Mouse (Mus musculus) limb, embryonic 14.5 days (tissue): Measurements from ENCODE around the gene Slc4a1. TPM values are rescaled to one million over a fixed set of nuclear protein-coding genes. Genes with fewer than 3 reads are reported as not detected.

Experiments
- ATAC-seq: fragments of 200-750 bp; cut with Nextera tagmentation; 2 replicates; pipeline ENCODE4 v1.8.0; 2017; ENCODE audit warnings: low read depth, moderate number of reproducible peaks, moderate TSS enrichment; ENCODE audit not compliant: low FRiP score
- DNase-seq: peaks from one replicate; pipeline ENCODE4 v3.0.0-alpha.2; 2015; ENCODE audit warnings: low spot score
- H3K27ac ChIP-seq: fragments of 300-500 bp; sonication (generic); replicated peaks from 2 replicates; pipeline ENCODE4 v1.5.1; 2014; ENCODE audit warnings: low read depth, mild to moderate bottlenecking, low read length, moderate library complexity, mixed read lengths
- H3K27me3 ChIP-seq: fragments of 300-500 bp; sonication (generic); 2 replicates; pipeline ENCODE4 v1.6.1; 2014; ENCODE audit warnings: low read length, mixed read lengths; ENCODE audit not compliant: control insufficient read depth, insufficient read depth
- H3K36me3 ChIP-seq: fragments of 300-500 bp; sonication (generic); 2 replicates; pipeline ENCODE4 v1.6.1; 2014; ENCODE audit warnings: mild to moderate bottlenecking, low read length, moderate library complexity, mixed read lengths; ENCODE audit not compliant: control insufficient read depth, insufficient read depth
- H3K4me1 ChIP-seq: fragments of 300-500 bp; sonication (generic); 2 replicates; pipeline ENCODE4 v1.6.1; 2014; ENCODE audit warnings: antibody characterized with exemption, low read length, mixed read lengths; ENCODE audit not compliant: control insufficient read depth, insufficient read depth
- H3K4me2 ChIP-seq: fragments of 300-500 bp; sonication (generic); replicated peaks from 2 replicates; pipeline ENCODE4 v1.6.1; 2014; ENCODE audit warnings: low read depth, mild to moderate bottlenecking, low read length, moderate library complexity; ENCODE audit not compliant: severe bottlenecking
- H3K4me3 ChIP-seq: fragments of 300-500 bp; sonication (generic); replicated peaks from 2 replicates; pipeline ENCODE4 v1.5.1; 2014; ENCODE audit warnings: low read length
- H3K9ac ChIP-seq: fragments of 300-500 bp; sonication (generic); 2 replicates; pipeline ENCODE4 v1.6.1; 2014; ENCODE audit warnings: mild to moderate bottlenecking, low read depth, low read length, moderate library complexity; ENCODE audit not compliant: severe bottlenecking
- H3K9me3 ChIP-seq: fragments of 300-500 bp; sonication (generic); 2 replicates; pipeline ENCODE4 v1.6.1; 2016; ENCODE audit warnings: low read length; ENCODE audit not compliant: control insufficient read depth
- POLR2A ChIP-seq: fragments of 200-500 bp; IDR thresholded peaks from 2 replicates; pipeline ENCODE4 v1.8.0; 2012; ENCODE audit warnings: inconsistent platforms, mild to moderate bottlenecking, moderate library complexity, borderline replicate concordance; ENCODE audit not compliant: insufficient read depth, insufficient read length; ENCODE audit errors: extremely low read depth
- WGBS: fragments of 180-500 bp; shearing (Covaris S2); extraction: QIAGEN DNeasy Blood & Tissue Kit; methylation state at CpG from one replicate; pipeline ENCODE4 v1.1.7; 2014; 5-methylcytosine and 5-hydroxymethylcytosine counted together
- microRNA-seq: library from miRNA; unstranded; fragments of <30 nt; microRNA quantifications from one replicate; pipeline ENCODE4, GENCODE M21; 2016
- polyA plus RNA-seq, 2 experiments: library from polyadenylated mRNA; depleted of rRNA in 1 of 2; stranded (reverse) in 1 of 2; unstranded in 1 of 2; fragments of >200 nt; fragmentation: Nextera tagmentation in 1 of 2; extraction: Ambion mirVana in 1 of 2; gene quantifications; 2 replicates each; pipeline versions ENCODE4 v1.2.1 to v1.2.3; 2012 to 2014

The Slc4a1 gene
- polyA plus RNA-seq, 2 experiments: 3.5 to 6.6 TPM

- peak; percentile 48 for DNase-seq
- no peak for TF ChIP-seq POLR2A
- no peak overlapping the region for H3K27ac ChIP-seq
- no peak overlapping the region for H3K4me2 ChIP-seq
- no peak overlapping the region for H3K9ac ChIP-seq
- H3K27me3 ChIP-seq: no peaks in the 10 kb centered on the region
- H3K9me3 ChIP-seq: no peaks in the 10 kb centered on the region
- no peaks in the 10 kb centered on the region for H3K36me3 ChIP-seq
- no peak overlapping the region for H3K4me3 ChIP-seq
- peaks cover 10% of the 10 kb centered on the region; the same call in 1 of the 2 replicates for H3K4me1 ChIP-seq
- ATAC-seq: no peak
- WGBS: 45% methylated on average over 1 of the region's 1 CpGs
Observed at GRCm38 (mm10) chr11:102299839-102300238, 66.2 kb downstream of the Slc4a1 start.

Small RNAs within 50 kb of the gene (microRNA-seq; reads per million reads assigned to microRNA genes)
- gene Mir6930: not detected

Other genes with a start within 250 kb of the Slc4a1 start
- 0.06 and 0.09 TPM in 2 replicates for gene Nags, start 220.7 kb downstream of the Slc4a1 start, polyA plus RNA-seq (2012; rRNA removed)
- gene Nags, start 220.7 kb downstream of the Slc4a1 start, polyA plus RNA-seq (2014; fragmentation: Nextera tagmentation; extraction: Ambion mirVana): not detected in 2 replicates
- gene Tmem101, start 209.8 kb downstream of the Slc4a1 start, polyA plus RNA-seq (2012; rRNA removed): 37.1 and 47.9 TPM in 2 replicates
- gene Tmem101, start 209.8 kb downstream of the Slc4a1 start, polyA plus RNA-seq (2014; fragmentation: Nextera tagmentation; extraction: Ambion mirVana): 29.7 and 34.5 TPM in 2 replicates
- gene Lsm12, start 180.9 kb downstream of the Slc4a1 start, polyA plus RNA-seq (2012; rRNA removed): 38.5 and 40.0 TPM in 2 replicates
- 83.8 and 86.0 TPM in 2 replicates for gene Lsm12, start 180.9 kb downstream of the Slc4a1 start, polyA plus RNA-seq (2014; fragmentation: Nextera tagmentation; extraction: Ambion mirVana)
- gene G6pc3, start 176.6 kb downstream of the Slc4a1 start, polyA plus RNA-seq (2012; rRNA removed): 42.7 and 60.4 TPM in 2 replicates
- gene G6pc3, start 176.6 kb downstream of the Slc4a1 start, polyA plus RNA-seq (2014; fragmentation: Nextera tagmentation; extraction: Ambion mirVana): 27.6 and 33.7 TPM in 2 replicates
- gene Hdac5, start 136.0 kb downstream of the Slc4a1 start, polyA plus RNA-seq (2012; rRNA removed): 86.2 and 149 TPM in 2 replicates
- gene Hdac5, start 136.0 kb downstream of the Slc4a1 start, polyA plus RNA-seq (2014; fragmentation: Nextera tagmentation; extraction: Ambion mirVana): 46.7 and 57.4 TPM in 2 replicates
- gene BC030867, start 117.3 kb downstream of the Slc4a1 start, polyA plus RNA-seq (2012; rRNA removed): 14.2 and 15.4 TPM in 2 replicates
- 11.8 and 11.9 TPM in 2 replicates for gene BC030867, start 117.3 kb downstream of the Slc4a1 start, polyA plus RNA-seq (2014; fragmentation: Nextera tagmentation; extraction: Ambion mirVana)
- gene Asb16, start 97.5 kb downstream of the Slc4a1 start, polyA plus RNA-seq (2012; rRNA removed): 2.2 and 2.8 TPM in 2 replicates
- 0.25 and 0.48 TPM in 2 replicates for gene Asb16, start 97.5 kb downstream of the Slc4a1 start, polyA plus RNA-seq (2014; fragmentation: Nextera tagmentation; extraction: Ambion mirVana)
- gene Tmub2, start 81.3 kb downstream of the Slc4a1 start, polyA plus RNA-seq (2012; rRNA removed): 59.9 and 68.6 TPM in 2 replicates
- gene Tmub2, start 81.3 kb downstream of the Slc4a1 start, polyA plus RNA-seq (2014; fragmentation: Nextera tagmentation; extraction: Ambion mirVana): 52.6 and 53.5 TPM in 2 replicates
- 72.1 and 84.0 TPM in 2 replicates for gene Atxn7l3, start 69.6 kb downstream of the Slc4a1 start, polyA plus RNA-seq (2012; rRNA removed)
- gene Atxn7l3, start 69.6 kb downstream of the Slc4a1 start, polyA plus RNA-seq (2014; fragmentation: Nextera tagmentation; extraction: Ambion mirVana): 21.0 and 23.1 TPM in 2 replicates
- 61.0 and 81.3 TPM in 2 replicates for gene Ubtf, start 46.5 kb downstream of the Slc4a1 start, polyA plus RNA-seq (2012; rRNA removed)
- 79.7 and 89.4 TPM in 2 replicates for gene Ubtf, start 46.5 kb downstream of the Slc4a1 start, polyA plus RNA-seq (2014; fragmentation: Nextera tagmentation; extraction: Ambion mirVana)
- gene Rundc3a, start 27.2 kb upstream of the Slc4a1 start, polyA plus RNA-seq (2012; rRNA removed): 2.9 and 3.2 TPM in 2 replicates
- 1.0 and 1.1 TPM in 2 replicates for gene Rundc3a, start 27.2 kb upstream of the Slc4a1 start, polyA plus RNA-seq (2014; fragmentation: Nextera tagmentation; extraction: Ambion mirVana)
- gene Slc25a39, start 41.7 kb upstream of the Slc4a1 start, polyA plus RNA-seq (2012; rRNA removed): 120 and 181 TPM in 2 replicates
- gene Slc25a39, start 41.7 kb upstream of the Slc4a1 start, polyA plus RNA-seq (2014; fragmentation: Nextera tagmentation; extraction: Ambion mirVana): 179 and 195 TPM in 2 replicates
- 120 and 135 TPM in 2 replicates for gene Grn, start 64.1 kb upstream of the Slc4a1 start, polyA plus RNA-seq (2012; rRNA removed)
- 118 and 133 TPM in 2 replicates for gene Grn, start 64.1 kb upstream of the Slc4a1 start, polyA plus RNA-seq (2014; fragmentation: Nextera tagmentation; extraction: Ambion mirVana)
- 56.8 and 85.1 TPM in 2 replicates for gene Fam171a2, start 81.5 kb upstream of the Slc4a1 start, polyA plus RNA-seq (2012; rRNA removed)
- 8.9 and 10.0 TPM in 2 replicates for gene Fam171a2, start 81.5 kb upstream of the Slc4a1 start, polyA plus RNA-seq (2014; fragmentation: Nextera tagmentation; extraction: Ambion mirVana)
- gene Itga2b, start 103.9 kb upstream of the Slc4a1 start, polyA plus RNA-seq (2012; rRNA removed): 7.0 and 7.3 TPM in 2 replicates
- 3.5 and 5.0 TPM in 2 replicates for gene Itga2b, start 103.9 kb upstream of the Slc4a1 start, polyA plus RNA-seq (2014; fragmentation: Nextera tagmentation; extraction: Ambion mirVana)
- gene Gpatch8, start 190.2 kb upstream of the Slc4a1 start, polyA plus RNA-seq (2012; rRNA removed): 38.2 and 41.1 TPM in 2 replicates
- gene Gpatch8, start 190.2 kb upstream of the Slc4a1 start, polyA plus RNA-seq (2014; fragmentation: Nextera tagmentation; extraction: Ambion mirVana): 43.0 and 54.7 TPM in 2 replicates
- gene Gm11627, start 213.3 kb upstream of the Slc4a1 start, polyA plus RNA-seq (2012; rRNA removed): 5.5 and 7.2 TPM in 2 replicates
- gene Gm11627, start 213.3 kb upstream of the Slc4a1 start, polyA plus RNA-seq (2014; fragmentation: Nextera tagmentation; extraction: Ambion mirVana): 11.4 and 13.2 TPM in 2 replicates
- 163 and 258 TPM in 2 replicates for gene Fzd2, start 238.2 kb upstream of the Slc4a1 start, polyA plus RNA-seq (2012; rRNA removed)
- gene Fzd2, start 238.2 kb upstream of the Slc4a1 start, polyA plus RNA-seq (2014; fragmentation: Nextera tagmentation; extraction: Ambion mirVana): 65.5 and 70.7 TPM in 2 replicates